ENCODE assay signal across 12 mouse cellular contexts in genomic region chrX:48076806-48077425, GRCm38 (mm10). TPM values are rescaled to one million over a fixed set of nuclear protein-coding genes. Genes with fewer than 3 reads are reported as not detected.
DNase-seq lines count a peak whose midpoint lies in the region; ATAC-seq and TF ChIP-seq lines count a peak whose summit lies in the region.
"Had no signal": no experiment of that assay in that cellular context is flagged by ENCODE, and none has a peak within 500 bp of the region (broad histone marks: within the 10 kb centered on the region; RNA-seq: fewer than 3 reads in every experiment).

No protein-coding gene starts in this region.

- no peaks in the 10 kb centered on the region for H3K36me3 ChIP-seq in embryonic facial prominence, embryonic 14.5 days (ENCODE audit: control insufficient read depth, insufficient read depth, low read length)
- no peaks in the 10 kb centered on the region for H3K36me3 ChIP-seq in embryonic facial prominence, embryonic 10.5 days (replicated peaks)
- H3K36me3 ChIP-seq in C2C12 (ENCODE audit: control insufficient read depth, insufficient read depth) = no peaks in the 10 kb centered on the region
- H3K36me3 ChIP-seq: embryonic facial prominence, embryonic 12.5 days had no signal

- H3K79me2 ChIP-seq in C2C12 (ENCODE audit: control insufficient read depth, insufficient read depth) = no peaks in the 10 kb centered on the region

- no peak overlapping the region for H3K9ac ChIP-seq in embryonic facial prominence, embryonic 14.5 days (ENCODE audit: low read depth, low read length)
- H3K9ac ChIP-seq: embryonic facial prominence, embryonic 12.5 days had no signal

- TF ChIP-seq CTCF in C2C12 (IDR thresholded peaks at IDR 0.05; ENCODE audit: control insufficient read depth, insufficient read depth, insufficient read length) = no peak

- WGBS in embryonic facial prominence, embryonic 14.5 days = 59% methylated on average over 4 of the region's 4 CpGs
- WGBS in embryonic facial prominence, embryonic 10.5 days = 87% methylated on average over 4 of the region's 4 CpGs

- H3K9me3 ChIP-seq in embryonic facial prominence, embryonic 14.5 days (ENCODE audit: control insufficient read depth, low read length) = no peaks in the 10 kb centered on the region
- no peaks in the 10 kb centered on the region for H3K9me3 ChIP-seq in embryonic facial prominence, embryonic 10.5 days
- H3K9me3 ChIP-seq: embryonic facial prominence, embryonic 12.5 days had no signal

- H3K4me3 ChIP-seq in embryonic facial prominence, embryonic 14.5 days (ENCODE audit: low read depth, low read length) = no peak overlapping the region
- H3K4me3 ChIP-seq in embryonic facial prominence, embryonic 10.5 days = no peak overlapping the region
- H3K4me3 ChIP-seq in C2C12 (ENCODE audit: insufficient read depth, poor library complexity, severe bottlenecking) = no peak overlapping the region
- H3K4me3 ChIP-seq: embryonic facial prominence, embryonic 12.5 days; heart, adult 2 months had no signal

- ATAC-seq in embryonic facial prominence, embryonic 14.5 days (ENCODE audit: low read depth) = peak; percentile 47; the same call in 1 of the 2 replicates
- no peak for ATAC-seq in inflammation-experienced regulatory T-cells, adult 6 months
- ATAC-seq: hindbrain, embryonic 16.5 days had no signal

- peak; percentile 79 for DNase-seq in embryonic facial prominence, embryonic 14.5 days (ENCODE audit: low spot score)
- no peak for DNase-seq in embryonic facial prominence, embryonic 10.5 days (ENCODE audit: low spot score)
- DNase-seq in layer of hippocampus, adult 9-11 months = peak; percentile 24
- DNase-seq in layer of hippocampus, postnatal 25 days (ENCODE audit: extremely low spot score in 1 of 2, low spot score in 1 of 2) = no peak
- peak; percentile 26 to 44 for DNase-seq in cerebellum, postnatal 14 days
- DNase-seq in spleen, postnatal 14 days (ENCODE audit: low spot score in 2 of 2) = no peak
- DNase-seq: kidney, postnatal 4 days had no signal

- no peak overlapping the region for H3K27ac ChIP-seq in embryonic facial prominence, embryonic 14.5 days (replicated peaks; ENCODE audit: low read depth, low read length)
- H3K27ac ChIP-seq in embryonic facial prominence, embryonic 10.5 days (replicated peaks) = no peak overlapping the region
- H3K27ac ChIP-seq: embryonic facial prominence, embryonic 12.5 days; heart, adult 2 months had no signal

- no peak overlapping the region for H3ac ChIP-seq in C2C12 (ENCODE audit: control insufficient read depth, insufficient read length, low read depth)

- H3K4me2 ChIP-seq in embryonic facial prominence, embryonic 14.5 days (ENCODE audit: low read depth, low read length) = no peak overlapping the region
- H3K4me2 ChIP-seq: embryonic facial prominence, embryonic 12.5 days had no signal

- no peaks in the 10 kb centered on the region for H3K79me3 ChIP-seq in C2C12 (ENCODE audit: low read depth)

- H3K4me1 ChIP-seq in embryonic facial prominence, embryonic 14.5 days (ENCODE audit: control insufficient read depth, insufficient read depth, low read length) = 0 out of 2 replicates have a peak, but pooled peaks cover 4% of the 10 kb centered on the region
- H3K4me1 ChIP-seq in embryonic facial prominence, embryonic 10.5 days = no peaks in the 10 kb centered on the region
- H3K4me1 ChIP-seq: embryonic facial prominence, embryonic 12.5 days had no signal

- no peaks in the 10 kb centered on the region; the same call in 1 of the 2 replicates for H3K27me3 ChIP-seq in embryonic facial prominence, embryonic 14.5 days (replicated peaks; ENCODE audit: control insufficient read depth, insufficient read depth, low read length)
- peaks cover 22% of the 10 kb centered on the region for H3K27me3 ChIP-seq in embryonic facial prominence, embryonic 10.5 days (replicated peaks; ENCODE audit: low read depth, poor library complexity, severe bottlenecking)
- H3K27me3 ChIP-seq in C2C12 (ENCODE audit: control insufficient read depth, insufficient read depth, insufficient read length) = no peaks in the 10 kb centered on the region

TF ChIP-seq in C2C12, 6 proteins besides CTCF, POLR2A, EP300 and RAD21:
- TF ChIP-seq MYOD1 (IDR thresholded peaks at IDR 0.05; ENCODE audit: control insufficient read depth, insufficient read length, low read depth) (no peak), MAX (IDR thresholded peaks at IDR 0.05) (peak; percentile 24)
TF ChIP-seq in C2C12: peak in this region for 1.

RNA-seq across cellular contexts. Expression of gene Xpnpep2, which starts 31.6 kb away (rescaled TPM):
- 4.6 and 5.8 TPM in 2 replicates for polyA plus RNA-seq in embryonic facial prominence, embryonic 14.5 days (2014; fragmentation: Nextera tagmentation; extraction: Ambion mirVana)
- polyA plus RNA-seq in embryonic facial prominence, embryonic 10.5 days (2016; fragmentation: Nextera tagmentation; extraction: Ambion mirVana) = 1.2 and 1.3 TPM in 2 replicates
- total RNA-seq in layer of hippocampus, postnatal 25 days (2021) = under 1 TPM; 0.35 to 0.59 TPM
- 0.11 TPM for polyA plus RNA-seq in C2C12 (2012; fragmentation: generic; extraction: Trizol)
- 1 to 10 TPM in 1 of 3 experiments, under 1 TPM in 2; 0.50 to 2.7 (median 0.71) TPM for polyA plus RNA-seq in inflammation-experienced regulatory T-cells, adult 6 months (2017; shearing (Covaris generic))

RNA-seq across cellular contexts. Expression of gene Apln, which starts 42.3 kb away (rescaled TPM):
- 10.6 and 11.4 TPM in 2 replicates for polyA plus RNA-seq in embryonic facial prominence, embryonic 14.5 days (2014; fragmentation: Nextera tagmentation; extraction: Ambion mirVana)
- 3.8 and 4.2 TPM in 2 replicates for polyA plus RNA-seq in embryonic facial prominence, embryonic 10.5 days (2016; fragmentation: Nextera tagmentation; extraction: Ambion mirVana)
- 10 to 100 TPM in 1 of 2 experiments, 1 to 10 TPM in 1; 9.6 to 16.7 TPM for total RNA-seq in layer of hippocampus, postnatal 25 days (2021)
- polyA plus RNA-seq in C2C12 (2012; fragmentation: generic; extraction: Trizol) = 6.5 TPM
- under 1 TPM in 2 of 3 experiments, not detected in 1; 0.17 to 0.70 TPM for polyA plus RNA-seq in inflammation-experienced regulatory T-cells, adult 6 months (2017; shearing (Covaris generic))

Comparison
In these comparisons a context has a peak if more than half of its experiments do, and no peak if none do; other contexts are left out.
1. DNase-seq: peak in embryonic facial prominence, embryonic 14.5 days (single experiment), layer of hippocampus, adult 9-11 months (single experiment) and cerebellum, postnatal 14 days (2 of 2); none in embryonic facial prominence, embryonic 10.5 days (single experiment), layer of hippocampus, postnatal 25 days (0 of 2) and spleen, postnatal 14 days (0 of 2).